Mouse (Mus musculus) E14TG2a.4 (cell line): ENCODE results near the gene Aldh9a1.

Source experiments
- CTCF ChIP-seq: conservative IDR thresholded peaks from 2 replicates; pipeline ENCODE4 v1.5.1; 2014; ENCODE audit warnings: low read length
- POU5F1 ChIP-seq: IDR thresholded peaks from 2 replicates; pipeline ENCODE4 v1.6.1; 2014; ENCODE audit warnings: low read length, borderline replicate concordance

GRCm38 (mm10) chr1:167383178-167383577 is 33.4 kb downstream of the Aldh9a1 start:
- TF ChIP-seq CTCF (no peak), POU5F1 (no peak)
